ENCODE assay signal across 8 mouse cellular contexts in the genomic region with DNA sequence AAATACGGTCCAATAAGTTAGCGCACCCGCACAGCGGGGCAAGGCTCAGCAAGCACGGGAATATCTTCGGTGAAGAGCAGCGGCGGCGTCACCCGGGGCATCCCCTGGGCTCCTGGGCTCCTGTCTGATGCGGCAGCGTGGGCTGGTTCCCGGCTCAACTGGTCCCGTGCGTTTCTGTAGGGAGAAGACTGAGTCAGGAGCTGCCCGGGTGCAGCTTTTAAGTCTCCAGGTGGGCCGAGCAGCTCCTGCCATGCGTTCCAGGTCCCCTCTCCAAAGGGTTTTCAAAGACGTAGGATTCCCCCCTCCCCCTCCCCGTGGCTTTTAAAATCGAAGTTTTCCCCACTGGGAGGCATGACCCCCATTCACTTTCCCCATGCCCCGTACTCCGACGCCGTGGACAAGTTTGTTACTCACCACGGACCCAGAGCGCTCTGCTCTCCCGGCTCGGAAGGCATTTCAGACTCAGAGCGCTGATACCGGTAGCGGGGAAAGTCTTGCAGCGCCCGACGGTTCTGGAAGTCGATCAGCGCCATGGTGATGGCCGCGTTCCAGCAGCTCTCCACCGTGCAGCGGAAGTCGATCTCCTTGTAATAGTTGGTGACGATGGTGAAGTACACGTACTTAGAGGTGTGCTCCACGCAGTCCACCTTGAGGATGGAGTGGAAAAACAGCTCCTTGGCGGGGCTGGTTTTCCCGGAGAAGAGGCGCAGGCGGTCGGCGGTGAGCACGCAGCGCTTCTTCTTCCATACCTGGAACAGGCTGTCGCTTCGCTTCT. TPM values are rescaled to one million over a fixed set of nuclear protein-coding genes. Genes with fewer than 3 reads are reported as not detected.
DNase-seq lines count a peak whose midpoint lies in the region; ATAC-seq and TF ChIP-seq lines count a peak whose summit lies in the region.

No protein-coding gene starts in this region.

- H3K4me2 ChIP-seq in kidney, embryonic 14.5 days (replicated peaks; ENCODE audit: low read depth, low read length): peak overlapping the region; percentile 67
- H3K4me2 ChIP-seq in lung, embryonic 15.5 days: peak overlapping the region; percentile 81

- no peak for TF ChIP-seq POLR2A in testis, adult 2 months (IDR thresholded peaks at IDR 0.05; ENCODE audit: control insufficient read depth, low read depth, low read length)
- no peak for TF ChIP-seq POLR2A in brain, embryonic 14.5 days (IDR thresholded peaks at IDR 0.05; ENCODE audit: borderline replicate concordance, extremely low read depth, insufficient read depth, insufficient read length, poor library complexity, severe bottlenecking)
- no peak for TF ChIP-seq POLR2A in olfactory bulb, adult 2 months (IDR thresholded peaks at IDR 0.05; ENCODE audit: insufficient read depth, low read depth, low read length)

- H3K36me3 ChIP-seq in testis, adult 2 months (ENCODE audit: control insufficient read depth, insufficient read depth, low read length): no peaks in the 10 kb centered on the region
- no peaks in the 10 kb centered on the region for H3K36me3 ChIP-seq in kidney, embryonic 14.5 days (ENCODE audit: control insufficient read depth, insufficient read depth, low read length)
- H3K36me3 ChIP-seq in lung, embryonic 15.5 days: no peaks in the 10 kb centered on the region

- TF ChIP-seq CTCF in testis, adult 2 months (IDR thresholded peaks at IDR 0.05; ENCODE audit: control insufficient read depth, insufficient read depth, insufficient replicate concordance, low read depth, low read length): no peak
- TF ChIP-seq CTCF in brain, embryonic 14.5 days (IDR thresholded peaks at IDR 0.05; ENCODE audit: borderline replicate concordance, extremely low read depth, insufficient read depth, insufficient read length): no peak
- TF ChIP-seq CTCF in olfactory bulb, adult 2 months (IDR thresholded peaks at IDR 0.05; ENCODE audit: insufficient read depth, low read depth, low read length): no peak

- H3K27me3 ChIP-seq in testis, adult 2 months (ENCODE audit: control insufficient read depth, insufficient read depth, low read length): no peaks in the 10 kb centered on the region
- H3K27me3 ChIP-seq in kidney, embryonic 14.5 days (ENCODE audit: control insufficient read depth, insufficient read depth, low read length): peaks cover 37% of the 10 kb centered on the region
- peaks cover 58% of the 10 kb centered on the region for H3K27me3 ChIP-seq in lung, embryonic 15.5 days

- no peaks in the 10 kb centered on the region for H3K9me3 ChIP-seq in kidney, embryonic 14.5 days (ENCODE audit: control insufficient read depth, low read length)
- H3K9me3 ChIP-seq in lung, embryonic 15.5 days: no peaks in the 10 kb centered on the region

- no peak overlapping the region for H3K27ac ChIP-seq in testis, adult 2 months (ENCODE audit: control insufficient read depth, insufficient read depth, low read depth, low read length)
- H3K27ac ChIP-seq in kidney, embryonic 14.5 days (ENCODE audit: low read depth, low read length): no peak overlapping the region
- H3K27ac ChIP-seq in lung, embryonic 15.5 days: no peak overlapping the region; the same call in 1 of the 2 replicates
- no peak overlapping the region for H3K27ac ChIP-seq in olfactory bulb, adult 2 months (ENCODE audit: insufficient read depth, low read depth, low read length)

- peak overlapping the region; percentile 40; the same call in 1 of the 2 replicates for H3K9ac ChIP-seq in kidney, embryonic 14.5 days (ENCODE audit: low read depth, low read length)
- peak overlapping the region; percentile 19; the same call in 1 of the 2 replicates for H3K9ac ChIP-seq in lung, embryonic 15.5 days

- peak overlapping the region; percentile 59 for H3K4me3 ChIP-seq in testis, adult 2 months (ENCODE audit: control insufficient read depth, low read depth, low read length)
- peak overlapping the region; percentile 44 for H3K4me3 ChIP-seq in kidney, embryonic 14.5 days (ENCODE audit: low read length)
- H3K4me3 ChIP-seq in lung, embryonic 15.5 days: peak overlapping the region; percentile 41
- peak overlapping the region; percentile 25 for H3K4me3 ChIP-seq in olfactory bulb, adult 2 months (ENCODE audit: insufficient read depth, low read depth, low read length)

- no peak for ATAC-seq in kidney, embryonic 14.5 days (ENCODE audit: low FRiP score, low TSS enrichment)
- no peak for ATAC-seq in lung, embryonic 15.5 days (ENCODE audit: borderline replicate concordance, extremely low read depth, low FRiP score, low TSS enrichment)
- ATAC-seq in cerebellum, adult (ENCODE audit: insufficient number of reproducible peaks, low FRiP score, low TSS enrichment): no peak

- DNase-seq in testis, postnatal 14 days (ENCODE audit: low spot score): no peak
- DNase-seq in brain, embryonic 14.5 days (ENCODE audit: low read depth): peak; percentile 68
- DNase-seq in heart, adult 9 months (ENCODE audit: low spot score in 2 of 2): peak; percentile 28 to 29

- 5% methylated on average over 55 of the region's 55 CpGs for WGBS in kidney, embryonic 14.5 days
- WGBS in lung, embryonic 15.5 days: under 1% methylated on average over 55 of the region's 55 CpGs
- 3% methylated on average over 55 of the region's 55 CpGs for WGBS in olfactory bulb, adult 2 months

- peaks cover 10% of the 10 kb centered on the region for H3K4me1 ChIP-seq in testis, adult 2 months (ENCODE audit: control insufficient read depth, insufficient read depth, low read length)
- H3K4me1 ChIP-seq in kidney, embryonic 14.5 days (ENCODE audit: control insufficient read depth, insufficient read depth, low read length): no peaks in the 10 kb centered on the region
- H3K4me1 ChIP-seq in lung, embryonic 15.5 days: peaks cover 16% of the 10 kb centered on the region
- H3K4me1 ChIP-seq in olfactory bulb, adult 2 months (ENCODE audit: control insufficient read depth, insufficient read depth, low read length): peaks cover 15% of the 10 kb centered on the region

RNA-seq across cellular contexts. Expression of gene Phlda2, which starts 1.1 kb away (rescaled TPM):
- 0.35 and 0.40 TPM in 2 replicates for polyA plus RNA-seq in testis, adult 2 months (2012; rRNA removed)
- polyA plus RNA-seq in brain, embryonic 14.5 days (2012; rRNA removed): 0.78 and 0.88 TPM in 2 replicates
- polyA plus RNA-seq in kidney, embryonic 14.5 days (2014; fragmentation: Nextera tagmentation; extraction: Ambion mirVana): 7.3 and 10.6 TPM in 2 replicates
- polyA plus RNA-seq in lung, embryonic 15.5 days (2015; fragmentation: Nextera tagmentation; extraction: Ambion mirVana): 4.7 and 4.9 TPM in 2 replicates
- polyA plus RNA-seq in olfactory bulb, adult 2 months (2012; ENCODE audit: insufficient read depth, insufficient read length, low replicate concordance, missing spikeins): not detected in 2 replicates

RNA-seq across cellular contexts. Expression of gene Slc22a18, which starts 28.3 kb away (rescaled TPM):
- polyA plus RNA-seq in testis, adult 2 months (2012; rRNA removed): 38.0 and 41.9 TPM in 2 replicates
- polyA plus RNA-seq in brain, embryonic 14.5 days (2012; rRNA removed): 0.71 and 1.2 TPM in 2 replicates
- polyA plus RNA-seq in kidney, embryonic 14.5 days (2014; fragmentation: Nextera tagmentation; extraction: Ambion mirVana): 4.4 and 4.7 TPM in 2 replicates
- polyA plus RNA-seq in lung, embryonic 15.5 days (2015; fragmentation: Nextera tagmentation; extraction: Ambion mirVana): 1.9 and 2.4 TPM in 2 replicates
- polyA plus RNA-seq in olfactory bulb, adult 2 months (2012; ENCODE audit: insufficient read depth, insufficient read length, low replicate concordance, missing spikeins): not detected in 2 replicates

RNA-seq across cellular contexts. Expression of gene Cdkn1c, which starts 41.0 kb away (rescaled TPM):
- 41.7 and 45.9 TPM in 2 replicates for polyA plus RNA-seq in testis, adult 2 months (2012; rRNA removed)
- 174 and 264 TPM in 2 replicates for polyA plus RNA-seq in brain, embryonic 14.5 days (2012; rRNA removed)
- polyA plus RNA-seq in kidney, embryonic 14.5 days (2014; fragmentation: Nextera tagmentation; extraction: Ambion mirVana): 1,196 and 1,506 TPM in 2 replicates
- polyA plus RNA-seq in lung, embryonic 15.5 days (2015; fragmentation: Nextera tagmentation; extraction: Ambion mirVana): 553 and 555 TPM in 2 replicates
- polyA plus RNA-seq in olfactory bulb, adult 2 months (2012; ENCODE audit: insufficient read depth, insufficient read length, low replicate concordance, missing spikeins): not detected in 2 replicates

RNA-seq across cellular contexts. Expression of gene Nap1l4, which starts 47.1 kb away (rescaled TPM):
- polyA plus RNA-seq in testis, adult 2 months (2012; rRNA removed): 57.5 and 60.3 TPM in 2 replicates
- polyA plus RNA-seq in brain, embryonic 14.5 days (2012; rRNA removed): 218 and 243 TPM in 2 replicates
- polyA plus RNA-seq in kidney, embryonic 14.5 days (2014; fragmentation: Nextera tagmentation; extraction: Ambion mirVana): 138 and 158 TPM in 2 replicates
- polyA plus RNA-seq in lung, embryonic 15.5 days (2015; fragmentation: Nextera tagmentation; extraction: Ambion mirVana): 254 and 255 TPM in 2 replicates
- not detected in 2 replicates for polyA plus RNA-seq in olfactory bulb, adult 2 months (2012; ENCODE audit: insufficient read depth, insufficient read length, low replicate concordance, missing spikeins)

Comparison
In these comparisons a context has a peak if more than half of its experiments do, and no peak if none do; other contexts are left out.
1. RNA of gene Cdkn1c, which starts 41.0 kb away (polyA plus RNA-seq): 1,196 to 1,506 TPM in kidney, embryonic 14.5 days, 553 to 555 TPM in lung, embryonic 15.5 days, 174 to 264 TPM in brain, embryonic 14.5 days and 41.7 to 45.9 TPM in testis, adult 2 months; not detected in olfactory bulb, adult 2 months; every median in the first group is over 10 times any median in the second.
2. Peak in every context shown above with its lines, with median percentiles within 50 percentile points of each other: H3K4me3 ChIP-seq.